Mouse (Mus musculus) right cerebral cortex, postnatal 36 days (tissue): ENCODE results near the gene Slc7a9.

ENCODE experiments used
- DNase-seq, 2 experiments: peaks; one replicate each; pipeline ENCODE4 v3.0.0; 2022; ENCODE audit warnings: low spot score in 2 of 2, mixed read lengths in 1 of 2

Slc7a9 gene

DNA sequence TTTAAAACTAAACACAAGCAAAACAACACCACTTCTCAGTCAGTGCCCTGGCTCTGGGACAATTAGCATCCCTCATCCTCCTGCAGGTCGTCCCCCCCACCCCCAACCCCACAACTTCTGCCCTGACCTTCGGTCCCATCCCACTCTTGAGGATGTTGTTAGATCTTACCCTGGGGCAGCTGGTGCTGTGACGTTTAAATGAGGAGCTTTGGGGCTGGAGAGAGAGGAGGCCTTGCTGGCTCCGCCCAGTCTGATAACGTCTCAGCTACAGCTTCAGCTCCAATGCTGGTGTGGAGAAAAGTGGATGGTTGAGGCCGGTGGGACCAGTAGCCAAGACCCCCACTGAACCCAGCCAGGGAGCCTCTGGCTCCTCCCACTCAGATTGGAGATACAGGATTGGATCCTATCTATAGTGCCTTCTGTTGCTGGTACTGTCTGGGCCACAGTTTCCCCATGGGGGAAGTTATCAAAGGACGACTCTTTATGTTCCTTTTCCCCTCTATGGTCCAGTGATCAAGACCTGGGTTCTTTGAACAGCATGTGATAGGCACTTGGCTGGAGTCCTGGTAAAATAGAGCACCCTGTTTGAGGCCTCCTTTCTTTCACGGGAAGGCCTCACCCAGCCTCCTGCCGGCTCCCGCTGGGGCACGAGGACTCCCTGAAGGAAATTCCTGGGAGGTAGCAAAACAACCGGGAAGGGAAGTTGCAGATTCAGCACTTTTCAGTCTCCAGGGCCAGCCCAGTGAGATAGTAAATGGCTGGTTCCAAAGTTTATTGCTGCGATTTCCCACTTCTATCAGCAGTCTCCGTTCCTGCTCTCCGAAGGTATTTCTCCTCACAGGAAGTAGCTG lies at the start of gene Slc7a9:
Slc7a9 (plus strand) TSS at position 801 of the 851 bp plus-strand sequence.
- no peak for DNase-seq

DNA sequence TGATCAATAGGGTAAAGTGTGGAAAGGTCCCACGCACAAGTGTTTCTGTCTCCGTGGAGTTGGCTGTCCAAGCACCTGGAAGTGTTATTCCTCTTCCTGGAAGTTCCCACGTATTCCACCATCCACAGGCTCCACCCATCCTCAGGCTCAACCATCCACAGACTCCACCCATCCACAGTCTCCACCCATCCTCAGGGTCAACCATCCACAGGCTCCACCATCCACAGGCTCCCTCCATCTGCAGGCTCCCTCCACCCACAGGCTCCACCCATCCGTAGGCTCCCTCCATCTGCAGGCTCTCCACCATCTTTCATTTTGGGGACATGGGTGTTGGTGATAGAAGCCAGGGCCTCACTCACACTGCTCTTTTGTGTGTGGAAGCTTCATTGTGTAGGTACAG lies 47.4 kb upstream of the Slc7a9 start:
- DNase-seq = no peak

DNA sequence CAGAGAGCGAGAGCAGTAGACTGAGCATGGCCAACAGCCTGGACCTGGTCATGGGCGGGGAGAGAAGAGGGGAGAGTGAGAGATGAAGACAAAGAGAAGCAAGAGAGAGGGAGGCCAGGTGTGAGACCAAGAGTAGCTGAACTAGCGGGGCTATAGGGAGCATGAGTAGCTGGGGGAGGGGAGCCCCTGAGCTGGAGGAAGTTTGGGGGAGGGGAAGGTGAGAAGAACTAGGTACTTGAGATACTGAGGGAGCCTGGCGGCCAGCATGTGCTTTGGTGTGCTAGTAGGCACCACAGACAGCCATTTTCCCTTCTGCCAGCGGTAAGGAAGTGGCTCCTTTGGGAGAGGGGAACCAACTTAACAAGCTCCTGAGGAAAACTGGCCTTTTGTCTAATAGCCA lies 33.4 kb upstream of the Slc7a9 start:
- no peak for DNase-seq

DNA sequence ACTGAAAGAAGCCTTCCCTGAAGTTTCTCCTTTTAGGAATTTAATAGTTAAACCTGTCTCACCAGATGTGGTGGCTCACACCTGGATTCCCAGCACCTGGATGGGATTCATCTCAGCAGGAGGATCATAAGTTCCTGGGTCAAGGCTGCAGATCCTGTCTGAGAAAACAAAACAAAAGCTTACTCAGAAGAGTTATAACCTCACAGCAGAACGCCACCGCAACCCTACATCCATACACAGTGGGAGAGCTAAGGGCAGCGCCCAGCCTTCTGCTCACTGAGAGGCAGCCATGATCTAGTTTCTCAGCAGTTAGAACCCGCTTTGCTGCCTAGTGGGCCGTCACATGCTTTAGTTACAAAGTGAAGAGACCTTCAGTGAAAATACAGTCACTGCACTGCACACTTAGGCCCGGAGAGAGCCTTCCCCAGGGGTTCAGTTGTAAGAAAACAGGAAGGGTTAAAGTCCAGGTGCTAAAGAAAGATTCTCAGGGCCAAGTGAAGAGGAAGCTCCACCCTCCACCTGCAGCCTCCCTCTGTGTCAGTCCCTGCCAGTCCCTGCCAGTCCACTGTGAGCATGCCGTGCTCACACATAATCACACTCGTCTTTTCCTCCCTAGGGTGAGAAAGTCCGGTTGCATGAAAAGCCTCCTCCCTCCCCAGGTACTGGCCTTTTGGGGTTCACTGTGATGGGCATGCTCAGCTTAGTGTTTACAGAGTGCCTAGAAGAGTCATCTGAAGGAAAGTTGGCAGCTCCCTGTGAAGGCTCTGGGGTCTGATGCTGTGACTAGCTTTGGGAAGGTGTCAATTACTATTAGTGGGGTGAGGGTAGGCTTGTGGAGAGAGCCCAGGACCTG lies 32.6 kb upstream of the Slc7a9 start:
- no peak for DNase-seq

- DNase-seq = no peak
Observed at GRCm38 (mm10) chr7:35416654-35416948, 32.0 kb upstream of the Slc7a9 start.

GRCm38 (mm10) chr7:35423071-35423470 lies 25.5 kb upstream of the Slc7a9 start:
- no peak for DNase-seq

- DNase-seq = no peak
Observed at GRCm38 (mm10) chr7:35428146-35428545, 20.4 kb upstream of the Slc7a9 start.

GRCm38 (mm10) chr7:35435266-35435665 lies 13.3 kb upstream of the Slc7a9 start:
- DNase-seq = no peak

GRCm38 (mm10) chr7:35447501-35447900 lies 1.1 kb upstream of the Slc7a9 start:
- no peak for DNase-seq

- DNase-seq = no peak
Observed at GRCm38 (mm10) chr7:35448867-35449266, 271 bp downstream of the Slc7a9 start.

DNA sequence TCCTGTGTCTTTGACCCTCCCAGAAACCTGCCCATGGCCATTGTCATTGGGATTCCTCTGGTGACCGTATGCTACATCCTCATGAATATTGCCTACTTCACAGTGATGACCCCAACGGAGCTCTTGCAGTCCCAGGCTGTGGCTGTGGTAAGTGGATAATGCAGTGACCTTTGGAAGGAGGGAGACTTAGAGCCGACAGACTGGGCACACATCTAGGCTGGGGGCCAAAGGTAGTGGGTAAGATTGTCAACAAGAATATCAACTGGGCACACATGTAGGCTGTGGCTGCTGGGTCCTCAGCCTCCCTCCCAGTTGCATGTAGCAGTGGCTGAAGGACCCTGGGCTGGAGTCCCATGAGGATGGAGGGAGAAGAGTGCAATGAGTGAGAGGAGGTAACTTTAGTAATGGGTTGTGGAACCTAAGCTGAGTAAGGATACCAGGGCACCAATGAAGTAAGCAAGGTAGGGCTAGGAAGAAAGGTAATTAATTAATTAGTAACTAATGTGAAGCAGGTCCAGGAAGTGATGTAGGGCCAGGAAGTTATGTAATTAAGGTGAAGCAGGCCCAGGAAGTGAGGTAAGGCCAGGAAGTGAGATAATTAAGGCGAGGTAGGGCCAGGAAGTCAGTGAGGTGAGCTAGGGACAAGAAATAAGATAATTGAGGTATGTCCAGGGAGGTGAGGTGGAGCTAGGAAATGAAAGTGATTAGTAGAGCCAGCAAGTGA lies 7.7 kb downstream of the Slc7a9 start:
- DNase-seq = no peak

DNA sequence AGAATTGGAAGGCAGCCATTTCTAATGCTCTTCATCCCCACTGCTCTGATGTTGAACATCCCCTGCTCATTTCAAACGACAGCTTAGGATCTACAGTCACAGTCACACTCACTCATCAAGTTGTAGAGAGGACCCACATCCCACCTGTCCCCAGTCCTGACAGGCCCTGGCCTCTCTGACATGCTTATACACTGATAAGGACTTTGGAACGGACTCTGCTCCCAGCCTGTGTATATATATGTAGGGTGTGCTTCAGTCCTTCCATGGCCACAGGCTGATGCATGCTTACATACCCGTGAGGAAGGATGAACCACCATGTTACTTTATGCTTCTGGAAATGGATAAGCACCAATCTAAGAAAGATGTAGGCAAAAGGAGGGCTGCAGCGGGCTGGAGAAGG lies 12.4 kb downstream of the Slc7a9 start:
- DNase-seq = no peak

DNA sequence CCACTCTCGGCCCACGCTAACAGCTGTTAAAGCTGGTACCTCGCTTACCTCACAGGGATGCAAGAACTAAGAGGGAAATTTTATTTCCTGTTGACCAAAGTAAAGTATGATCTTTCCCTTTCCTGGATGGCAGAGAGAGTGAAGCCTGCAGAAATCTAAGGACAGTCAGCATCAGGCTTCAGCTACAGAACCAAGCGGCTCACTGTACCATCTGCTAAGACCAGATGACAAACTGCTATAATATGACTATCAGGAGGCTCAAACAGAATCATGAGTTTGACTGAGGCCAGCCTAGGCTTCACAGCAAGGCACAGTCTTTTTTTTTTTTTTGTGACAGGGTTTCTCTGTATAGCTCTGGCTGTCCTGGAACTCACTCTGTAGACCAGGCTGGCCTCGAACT lies 16.4 kb downstream of the Slc7a9 start:
- no peak for DNase-seq

GRCm38 (mm10) chr7:35467856-35468255 lies 19.3 kb downstream of the Slc7a9 start:
- no peak for DNase-seq

DNA sequence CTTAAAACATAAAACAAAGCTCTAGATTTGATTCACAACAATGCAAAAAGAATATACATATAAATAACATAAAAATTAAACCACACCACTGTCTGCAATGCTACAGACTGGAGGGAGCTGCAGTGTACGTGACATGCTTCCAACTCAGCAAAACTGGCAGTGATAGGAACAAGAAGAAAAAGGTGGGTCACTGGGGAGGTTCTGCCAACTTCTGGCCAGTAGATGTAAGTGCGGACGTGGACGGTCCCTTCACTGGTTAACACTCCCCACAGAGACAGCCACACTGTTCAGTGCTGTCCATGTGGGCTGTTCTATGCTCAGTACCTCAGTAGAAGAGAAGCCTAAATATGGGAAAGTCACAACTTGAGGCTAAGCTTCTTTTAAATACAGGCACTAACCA lies 22.2 kb downstream of the Slc7a9 start:
- DNase-seq = no peak

GRCm38 (mm10) chr7:35476457-35476856 lies 27.9 kb downstream of the Slc7a9 start:
- DNase-seq = no peak

DNA sequence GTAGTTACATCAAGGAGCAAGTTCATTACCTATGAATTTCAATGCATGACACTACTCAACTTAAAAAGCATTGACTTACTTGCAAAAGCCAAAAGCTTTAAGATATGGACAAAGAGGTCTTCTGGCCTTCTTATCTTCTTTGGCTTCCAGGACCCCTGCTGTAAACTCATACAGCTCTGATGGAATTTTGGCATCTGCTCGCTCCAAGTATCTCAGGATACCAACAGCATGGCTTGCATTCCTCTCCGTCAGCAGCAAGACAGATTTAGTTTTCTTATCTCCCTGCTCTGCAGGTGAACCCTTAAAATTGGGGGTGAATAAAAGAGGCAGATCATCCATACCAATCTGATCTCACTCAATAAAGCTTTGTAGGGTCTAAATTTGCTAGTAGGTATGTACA lies 36.5 kb downstream of the Slc7a9 start:
- no peak for DNase-seq

DNA sequence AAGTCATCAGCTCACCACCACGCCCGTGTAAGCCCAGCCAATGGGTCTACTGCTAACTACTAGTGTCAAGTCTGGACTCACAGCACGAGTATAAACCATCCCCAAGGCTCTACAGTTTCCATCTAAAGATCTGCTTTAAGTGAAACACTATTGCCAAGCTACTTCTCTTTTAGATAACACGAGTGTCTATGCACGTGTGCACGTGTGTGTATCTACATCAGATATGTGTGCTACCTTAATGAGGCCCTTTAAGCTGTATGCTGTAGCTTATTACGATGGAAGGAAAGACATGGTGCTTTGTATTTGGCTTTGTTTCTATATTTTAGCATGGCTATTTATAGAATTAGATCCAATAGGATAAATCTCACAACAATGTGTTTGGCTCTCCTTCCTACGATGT lies 38.0 kb downstream of the Slc7a9 start:
- DNase-seq = no peak

GRCm38 (mm10) chr7:35490186-35490585 lies 41.6 kb downstream of the Slc7a9 start:
- no peak for DNase-seq

DNA sequence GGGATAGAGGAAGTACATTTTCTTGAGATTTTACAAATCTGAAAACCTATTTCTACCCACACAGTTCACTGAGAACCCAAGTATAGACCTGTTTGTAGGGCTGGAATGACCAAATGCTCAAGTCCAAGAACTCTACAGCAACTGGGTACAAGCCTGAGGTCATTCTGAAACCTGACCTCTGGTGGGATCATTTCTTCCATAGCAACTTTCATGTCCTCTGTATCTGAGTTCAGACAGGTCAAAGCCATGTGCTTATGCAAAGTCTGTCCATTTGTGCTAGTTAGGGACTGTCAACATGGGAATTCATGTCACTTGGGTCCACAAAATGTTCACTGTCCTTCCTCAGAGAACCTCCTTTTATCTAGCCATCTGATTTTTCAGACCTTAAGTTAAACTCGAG lies 42.4 kb downstream of the Slc7a9 start:
- DNase-seq = no peak

- DNase-seq = peak in 1 of 2 experiments; percentile 2
Observed at GRCm38 (mm10) chr7:35497516-35497915, 48.9 kb downstream of the Slc7a9 start.

DNA sequence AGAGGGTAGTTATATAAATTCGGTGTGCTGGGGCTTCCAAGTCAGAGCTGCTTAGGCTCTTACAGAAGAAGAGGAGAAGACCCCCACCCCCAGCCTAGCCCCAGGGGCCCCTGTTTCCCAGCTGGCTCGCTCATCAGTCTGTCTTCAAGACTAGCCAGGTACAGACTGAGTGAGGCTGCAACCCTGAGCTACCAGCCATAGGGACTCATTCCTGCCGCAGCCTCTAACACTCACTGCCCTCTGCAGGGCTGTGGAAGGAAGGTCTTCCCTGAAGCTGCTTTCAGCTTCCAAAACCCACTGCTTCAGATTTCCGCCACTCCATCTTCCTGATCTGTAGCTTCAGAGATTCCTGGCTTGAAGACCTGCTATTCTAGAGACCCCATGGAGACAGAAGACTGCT lies 53.4 kb downstream of the Slc7a9 start:
- no peak for DNase-seq
